Mouse (Mus musculus): ENCODE results near the gene Nudt15.

DNA sequence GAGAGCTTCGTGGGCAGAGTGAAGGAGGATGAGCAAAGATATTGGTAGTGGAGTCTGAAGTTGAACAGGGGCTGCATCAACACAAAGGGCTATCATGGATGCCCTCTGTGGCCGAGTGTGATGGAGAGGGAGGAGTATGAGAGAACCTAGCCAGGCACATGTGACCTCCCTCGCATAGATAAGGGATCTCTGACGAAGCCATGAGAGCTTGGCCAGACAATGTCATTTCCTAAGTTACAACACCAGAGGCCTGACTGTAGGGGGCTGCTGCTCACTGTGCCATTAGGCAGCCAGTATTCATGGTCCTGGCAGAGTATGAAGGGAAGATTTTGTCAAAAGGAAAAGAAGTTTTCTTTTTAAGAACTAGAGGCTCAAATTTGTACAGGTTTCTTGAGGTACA, 1.0 kb downstream of the Nudt15 start:
- no peak for TF ChIP-seq CTCF (IDR thresholded peaks at IDR 0.05; ENCODE audit: borderline replicate concordance, control insufficient read depth, extremely low read depth, insufficient read depth, low read length, poor library complexity)
- no peak for TF ChIP-seq POLR2A (IDR thresholded peaks at IDR 0.05; ENCODE audit: control insufficient read depth, extremely low read depth, insufficient read depth, low read length, poor library complexity)
